Mouse (Mus musculus) intestine, embryonic 15.5 days (tissue): ENCODE measurements around the gene Daw1. TPM values are rescaled to one million over a fixed set of nuclear protein-coding genes. Genes with fewer than 3 reads are reported as not detected.
A peak's percentile ranks its signal among the peaks of the same experiment; 100 is the strongest.

Experiments used
- ATAC-seq: fragments of 200-750 bp; cut with Nextera tagmentation; 2 replicates; pipeline ENCODE4 v1.8.0; 2017; ENCODE audit warnings: moderate TSS enrichment, moderate library complexity
- H3K27ac ChIP-seq: fragments of 300-500 bp; sonication (generic); 2 replicates; pipeline ENCODE4 v1.5.1; 2015; ENCODE audit warnings: mild to moderate bottlenecking, inconsistent platforms
- H3K27me3 ChIP-seq: fragments of 300-500 bp; sonication (generic); replicated peaks from 2 replicates; pipeline ENCODE4 v1.6.1; 2015; ENCODE audit warnings: inconsistent platforms
- H3K36me3 ChIP-seq: fragments of 300-500 bp; sonication (generic); 2 replicates; pipeline ENCODE4 v1.6.1; 2015; ENCODE audit warnings: inconsistent platforms
- H3K4me1 ChIP-seq: fragments of 300-500 bp; sonication (generic); replicated peaks from 2 replicates; pipeline ENCODE4 v1.6.1; 2015; ENCODE audit warnings: inconsistent platforms
- H3K4me2 ChIP-seq: fragments of 300-500 bp; sonication (generic); replicated peaks from 2 replicates; pipeline ENCODE4 v1.6.1; 2015; ENCODE audit warnings: mild to moderate bottlenecking, inconsistent platforms
- H3K4me3 ChIP-seq: fragments of 300-500 bp; sonication (generic); replicated peaks from 2 replicates; pipeline ENCODE4 v1.5.1; 2015; ENCODE audit warnings: inconsistent platforms
- H3K9ac ChIP-seq: fragments of 300-500 bp; sonication (generic); 2 replicates; pipeline ENCODE4 v1.6.1; 2015; ENCODE audit warnings: inconsistent platforms
- H3K9me3 ChIP-seq: fragments of 300-500 bp; sonication (generic); 2 replicates; pipeline ENCODE4 v1.6.1; 2016; ENCODE audit warnings: inconsistent platforms
- WGBS: fragments of 180-500 bp; shearing (Covaris S2); methylation state at CpG from one replicate; pipeline ENCODE4 v1.1.7; 2015; 5-methylcytosine and 5-hydroxymethylcytosine counted together
- polyA plus RNA-seq: library from polyadenylated mRNA; unstranded; fragments of >200 nt; fragmentation: Nextera tagmentation; extraction: Ambion mirVana; gene quantifications from 2 replicates; pipeline ENCODE4 v1.2.1, GENCODE M21; 2015

The Daw1 gene
- 0.18 TPM in 1 of 2 replicates, not detected in the other for polyA plus RNA-seq

- Histone ChIP-seq H3K4me1 (no peaks in the 10 kb centered on the region), H3K9me3 (no peaks in the 10 kb centered on the region), H3K9ac (peak within 1 kb of the TSS; percentile 40), H3K4me3 (peak within 1 kb of the TSS; percentile 53), H3K36me3 (no peaks in the 10 kb centered on the region), H3K27ac (no peak within 1 kb of the TSS), H3K4me2 (peak within 1 kb of the TSS; percentile 69), H3K27me3 (no peaks in the 10 kb centered on the region)
- peak; percentile 91 for ATAC-seq
- under 1% methylated on average over 16 of the region's 16 CpGs for WGBS
These were observed at the start of gene Daw1 for GRCm38 (mm10) chr1:83159603-83160002. TSS of gene Daw1 (plus strand) at chr1:83159752.

- ATAC-seq: peak; percentile 84
These were observed 48.6 kb upstream of the Daw1 start for GRCm38 (mm10) chr1:83110992-83111391.

DNA sequence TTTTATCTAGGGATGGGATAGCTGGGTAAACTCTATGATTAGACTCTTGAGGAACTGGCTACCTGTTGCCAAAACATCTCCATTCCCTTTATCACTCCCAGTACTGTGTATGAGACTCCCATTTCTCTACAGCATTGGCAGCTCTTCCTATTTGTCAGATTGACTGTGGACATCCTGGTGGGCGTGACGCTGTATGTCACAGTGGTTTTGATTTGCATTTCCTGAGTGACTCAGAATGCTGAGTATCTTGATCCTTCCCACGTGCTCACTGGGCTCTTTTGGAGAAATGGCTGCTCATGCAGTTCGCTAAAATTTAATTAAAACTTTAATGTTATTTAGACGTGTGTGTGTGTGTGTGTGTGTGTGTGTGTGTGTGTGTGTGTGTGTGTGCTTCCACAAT lies 47.8 kb upstream of the Daw1 start:
- H3K9me3 ChIP-seq: no peaks in the 10 kb centered on the region
- no peak overlapping the region for H3K4me2 ChIP-seq
- WGBS: 62% methylated on average over 5 of the region's 5 CpGs
- no peak overlapping the region for H3K4me3 ChIP-seq
- H3K9ac ChIP-seq: no peak overlapping the region
- H3K36me3 ChIP-seq: no peaks in the 10 kb centered on the region
- peaks cover 4% of the 10 kb centered on the region for H3K4me1 ChIP-seq
- H3K27me3 ChIP-seq: no peaks in the 10 kb centered on the region
- ATAC-seq: no peak
- H3K27ac ChIP-seq: peak overlapping the region; percentile 41

More at GRCm38 (mm10) chr1:83110992-83111391, 48.6 kb upstream of the Daw1 start:
- H3K9ac ChIP-seq: no peak overlapping the region
- no peak overlapping the region; the same call in 1 of the 2 replicates for H3K4me2 ChIP-seq
- H3K27me3 ChIP-seq: no peaks in the 10 kb centered on the region
- H3K36me3 ChIP-seq: no peaks in the 10 kb centered on the region
- H3K4me1 ChIP-seq: no peaks in the 10 kb centered on the region
- no peaks in the 10 kb centered on the region for H3K9me3 ChIP-seq
- H3K4me3 ChIP-seq: no peak overlapping the region
- H3K27ac ChIP-seq: peak overlapping the region; percentile 41; the same call in 1 of the 2 replicates

DNA sequence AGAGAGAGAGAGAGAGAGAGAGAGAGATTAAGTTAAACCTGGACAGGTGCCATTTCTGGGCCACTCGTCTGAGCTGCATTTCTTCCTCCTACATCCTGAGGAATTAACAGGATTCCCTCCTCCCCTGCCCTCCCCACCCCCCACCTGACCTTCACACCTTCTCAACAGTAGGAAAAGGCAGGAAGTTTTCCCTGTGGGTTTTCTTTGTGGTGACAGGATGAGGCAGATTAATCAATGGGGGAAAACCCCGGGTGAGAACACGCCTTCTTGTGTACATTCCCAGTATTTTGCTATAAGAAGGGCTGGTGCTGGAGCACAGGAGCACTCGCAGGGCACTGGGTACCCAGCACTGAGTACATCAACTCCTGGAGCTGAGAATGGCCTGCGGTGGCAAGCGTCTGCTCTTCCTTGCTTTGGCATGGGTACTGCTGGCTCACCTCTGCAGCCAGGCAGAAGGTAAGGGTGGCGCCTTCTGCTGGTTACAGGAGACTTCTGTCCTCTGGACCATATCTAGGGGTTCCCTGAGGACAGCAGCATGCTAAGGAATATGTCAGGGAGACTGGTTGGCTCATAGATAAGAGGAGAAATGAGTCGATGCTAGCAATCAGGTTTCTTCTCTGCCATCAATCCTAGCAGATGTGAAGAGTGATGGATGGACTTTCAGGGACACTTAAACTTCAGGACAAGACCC lies 43.0 kb upstream of the Daw1 start, which contains the start of gene Ccl20:
Gene Ccl20, plus strand, starts transcription at position 320 of the 691 bp plus-strand sequence.
- 30% methylated on average over 8 of the region's 8 CpGs for WGBS
- Histone ChIP-seq H3K9ac (no peak within 1 kb of the TSS), H3K9me3 (no peaks in the 10 kb centered on the region), H3K4me1 (peaks cover 4% of the 10 kb centered on the region), H3K27me3 (no peaks in the 10 kb centered on the region), H3K4me3 (no peak within 1 kb of the TSS), H3K36me3 (no peaks in the 10 kb centered on the region), H3K4me2 (no peak within 1 kb of the TSS), H3K27ac (peak within 1 kb of the TSS; percentile 68; the same call in 1 of the 2 replicates)
- peak; percentile 74 for ATAC-seq

DNA sequence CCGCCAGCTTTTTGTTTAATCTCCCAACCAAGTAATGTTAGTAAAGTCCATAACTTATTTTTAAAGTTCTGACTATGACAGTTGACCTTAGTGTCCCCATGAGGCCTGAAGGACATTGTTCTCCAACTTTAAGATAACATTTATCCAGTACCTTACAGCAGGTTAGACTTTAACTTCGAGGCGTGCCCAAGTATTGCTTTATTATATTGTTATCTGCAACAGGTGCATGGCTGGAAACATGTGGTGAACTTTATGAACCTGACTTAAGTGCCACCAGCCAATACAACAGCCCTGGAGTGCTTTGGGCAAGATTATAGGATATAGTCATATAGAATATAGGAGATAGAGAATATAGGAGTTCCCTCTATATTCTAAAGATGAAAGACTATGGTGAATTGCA lies 42.3 kb upstream of the Daw1 start:
- 54% methylated on average over 3 of the region's 3 CpGs for WGBS
- H3K9me3 ChIP-seq: no peaks in the 10 kb centered on the region
- H3K27ac ChIP-seq: 0 out of 2 replicates have a peak overlapping the region, but pooled peaks have one; percentile 68
- H3K4me1 ChIP-seq: peaks cover 4% of the 10 kb centered on the region
- no peak overlapping the region for H3K4me2 ChIP-seq
- no peaks in the 10 kb centered on the region for H3K27me3 ChIP-seq
- H3K9ac ChIP-seq: no peak overlapping the region
- peak; percentile 91 for ATAC-seq
- H3K36me3 ChIP-seq: no peaks in the 10 kb centered on the region
- H3K4me3 ChIP-seq: no peak overlapping the region

GRCm38 (mm10) chr1:83117661-83118060 lies 41.9 kb upstream of the Daw1 start:
- Histone ChIP-seq H3K27me3 (no peaks in the 10 kb centered on the region), H3K36me3 (no peaks in the 10 kb centered on the region), H3K4me1 (peaks cover 4% of the 10 kb centered on the region), H3K27ac (no peak overlapping the region), H3K4me2 (no peak overlapping the region), H3K9ac (no peak overlapping the region), H3K9me3 (no peaks in the 10 kb centered on the region), H3K4me3 (no peak overlapping the region)
- no peak; the same call in 1 of the 2 replicates for ATAC-seq
- WGBS: 85% methylated on average over 7 of the region's 7 CpGs

DNA sequence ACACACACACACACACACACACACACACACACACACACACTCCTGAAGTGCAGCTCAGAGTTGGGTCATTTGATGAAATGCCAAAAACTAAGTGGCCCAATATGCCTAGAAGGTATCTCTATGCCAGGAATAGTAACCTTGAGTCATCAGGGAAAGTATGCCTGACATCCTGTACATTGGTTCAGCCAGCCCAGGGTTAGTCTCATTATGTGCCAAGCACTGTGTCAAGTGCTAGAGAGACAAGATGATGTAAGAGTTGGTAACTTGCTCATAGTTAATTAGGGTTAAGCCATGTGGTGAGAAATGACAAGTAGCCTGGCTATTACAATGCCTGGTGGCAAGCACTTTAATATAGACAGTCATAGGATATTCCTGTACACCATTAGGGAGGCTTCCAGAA lies 39.6 kb upstream of the Daw1 start:
- Histone ChIP-seq H3K4me2 (no peak overlapping the region), H3K9ac (no peak overlapping the region), H3K27ac (no peak overlapping the region), H3K36me3 (no peaks in the 10 kb centered on the region), H3K4me1 (peaks cover 4% of the 10 kb centered on the region), H3K9me3 (no peaks in the 10 kb centered on the region), H3K4me3 (no peak overlapping the region), H3K27me3 (no peaks in the 10 kb centered on the region)
- no peak for ATAC-seq

DNA sequence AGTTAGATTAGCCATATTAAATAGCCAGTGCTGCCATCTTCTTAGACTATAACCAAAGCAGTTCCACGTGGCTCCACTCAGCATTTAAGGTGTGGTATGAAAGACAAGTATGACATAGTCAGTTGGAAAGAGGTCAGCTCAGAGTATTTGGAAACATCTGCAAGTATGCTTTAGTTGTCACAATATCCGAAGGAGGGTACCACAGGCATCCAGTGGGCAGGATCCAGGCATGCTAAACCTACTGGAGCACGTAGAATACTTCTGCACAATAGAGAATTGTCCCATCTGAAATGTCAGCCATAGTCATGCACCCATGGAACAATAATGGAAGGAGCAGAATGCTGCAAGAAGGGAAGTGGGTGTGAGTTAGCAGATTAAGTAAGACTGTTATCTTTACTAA lies 39.2 kb upstream of the Daw1 start:
- no peak overlapping the region for H3K9ac ChIP-seq
- no peak overlapping the region for H3K27ac ChIP-seq
- H3K9me3 ChIP-seq: no peaks in the 10 kb centered on the region
- H3K36me3 ChIP-seq: no peaks in the 10 kb centered on the region
- H3K27me3 ChIP-seq: no peaks in the 10 kb centered on the region
- no peak overlapping the region for H3K4me3 ChIP-seq
- WGBS: 76% methylated on average over 3 of the region's 3 CpGs
- no peak overlapping the region for H3K4me2 ChIP-seq
- H3K4me1 ChIP-seq: peaks cover 4% of the 10 kb centered on the region
- no peak for ATAC-seq

DNA sequence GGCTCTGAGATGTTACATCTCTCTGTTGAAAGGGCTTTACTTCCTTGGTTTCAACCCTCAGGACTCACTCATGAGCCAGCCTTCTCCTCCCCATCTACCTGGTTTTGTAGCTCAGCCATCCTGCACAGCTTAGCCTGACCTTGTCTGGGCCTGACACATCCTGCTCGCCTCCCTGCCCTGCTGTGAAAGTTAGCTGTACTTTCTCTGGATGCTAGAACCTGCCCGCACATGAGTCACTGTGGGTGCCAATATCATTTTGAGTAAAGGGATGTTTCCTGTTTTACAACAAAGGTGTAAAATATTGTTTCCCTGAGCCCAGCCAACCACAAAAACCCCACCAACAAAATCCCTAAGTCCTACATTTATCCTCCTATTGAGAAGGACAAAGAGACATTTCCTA lies 36.4 kb upstream of the Daw1 start:
- Histone ChIP-seq H3K27me3 (no peaks in the 10 kb centered on the region), H3K36me3 (no peaks in the 10 kb centered on the region), H3K4me3 (no peak overlapping the region), H3K4me2 (no peak overlapping the region), H3K4me1 (no peaks in the 10 kb centered on the region), H3K9ac (no peak overlapping the region), H3K9me3 (no peaks in the 10 kb centered on the region), H3K27ac (no peak overlapping the region)
- ATAC-seq: no peak
- 91% methylated on average over 2 of the region's 2 CpGs for WGBS

- 26% methylated on average over 7 of the region's 7 CpGs for WGBS
- H3K27ac ChIP-seq: no peak overlapping the region
- H3K4me1 ChIP-seq: no peaks in the 10 kb centered on the region
- H3K27me3 ChIP-seq: no peaks in the 10 kb centered on the region
- peak; percentile 89 for ATAC-seq
- no peaks in the 10 kb centered on the region for H3K9me3 ChIP-seq
- no peaks in the 10 kb centered on the region for H3K36me3 ChIP-seq
- H3K9ac ChIP-seq: no peak overlapping the region
- H3K4me3 ChIP-seq: no peak overlapping the region
- no peak overlapping the region for H3K4me2 ChIP-seq
These were observed 23.7 kb upstream of the Daw1 start for GRCm38 (mm10) chr1:83135829-83136228.

DNA sequence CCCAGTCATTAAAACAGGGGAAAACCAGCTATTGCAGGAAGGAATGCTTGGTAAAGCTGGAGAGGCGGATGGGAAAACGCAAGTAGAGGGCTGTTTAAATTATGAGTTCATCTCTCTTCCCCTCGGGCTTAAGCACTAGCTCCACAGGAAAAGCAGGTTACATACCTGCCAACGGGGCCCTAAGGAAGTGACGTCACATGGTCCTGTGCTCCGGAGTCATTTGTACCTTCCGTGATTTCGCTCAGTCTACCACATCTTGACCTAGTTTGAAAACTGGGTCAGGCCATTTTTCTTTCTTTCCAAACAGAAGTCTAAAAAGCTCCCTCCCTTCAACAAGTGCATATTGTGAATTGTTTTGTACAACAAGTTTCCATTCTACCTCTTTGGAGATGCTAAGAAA lies 21.7 kb upstream of the Daw1 start:
- H3K4me1 ChIP-seq: no peaks in the 10 kb centered on the region
- no peaks in the 10 kb centered on the region for H3K36me3 ChIP-seq
- no peak overlapping the region for H3K27ac ChIP-seq
- no peak overlapping the region for H3K4me3 ChIP-seq
- WGBS: 81% methylated on average over 8 of the region's 8 CpGs
- H3K27me3 ChIP-seq: no peaks in the 10 kb centered on the region
- no peak overlapping the region for H3K9ac ChIP-seq
- no peaks in the 10 kb centered on the region for H3K9me3 ChIP-seq
- ATAC-seq: no peak
- no peak overlapping the region for H3K4me2 ChIP-seq

DNA sequence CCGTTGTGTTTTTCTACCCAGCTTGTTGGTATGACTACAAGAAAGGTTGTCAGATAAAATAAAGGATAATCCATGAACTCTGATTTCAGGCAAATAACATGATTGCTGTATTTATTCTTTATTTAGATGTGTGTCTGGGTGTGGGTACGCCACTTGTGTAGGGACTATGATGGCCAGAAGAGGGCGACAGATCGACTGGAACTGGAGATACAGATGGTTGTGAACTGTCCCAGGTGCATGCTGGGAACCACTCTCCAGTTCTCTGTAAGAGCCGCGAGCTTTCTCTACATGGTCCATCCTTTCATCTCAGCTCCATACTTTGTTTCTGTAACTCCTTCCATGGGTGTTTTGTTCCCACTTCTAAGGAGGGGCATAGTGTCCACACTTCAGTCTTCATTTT lies 20.8 kb upstream of the Daw1 start:
- 81% methylated on average over 6 of the region's 6 CpGs for WGBS
- no peaks in the 10 kb centered on the region for H3K4me1 ChIP-seq
- no peak for ATAC-seq
- no peak overlapping the region for H3K9ac ChIP-seq
- no peaks in the 10 kb centered on the region for H3K36me3 ChIP-seq
- no peaks in the 10 kb centered on the region for H3K27me3 ChIP-seq
- no peak overlapping the region for H3K4me3 ChIP-seq
- no peak overlapping the region for H3K27ac ChIP-seq
- no peak overlapping the region for H3K4me2 ChIP-seq
- no peaks in the 10 kb centered on the region for H3K9me3 ChIP-seq

DNA sequence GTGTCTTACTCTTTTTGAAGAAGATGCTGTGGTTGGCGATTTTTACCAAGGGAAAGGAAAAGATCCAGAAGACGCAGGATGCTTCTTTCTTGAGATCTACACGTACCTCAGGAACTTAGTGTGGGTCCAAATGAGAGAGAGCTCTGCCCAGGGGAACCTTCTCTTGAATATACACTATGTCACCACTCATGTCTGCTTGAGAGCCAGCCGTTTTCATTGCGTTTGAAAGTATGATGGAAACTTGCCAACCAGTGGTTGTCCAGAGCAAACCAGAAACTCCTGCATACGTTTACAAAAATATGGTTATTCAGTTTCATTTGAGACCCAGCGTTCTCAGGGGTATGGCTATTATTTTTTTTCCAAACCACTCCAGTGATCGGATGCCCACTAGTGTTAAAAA lies 18.0 kb upstream of the Daw1 start:
- Histone ChIP-seq H3K4me1 (no peaks in the 10 kb centered on the region), H3K27ac (no peak overlapping the region), H3K4me3 (no peak overlapping the region), H3K27me3 (no peaks in the 10 kb centered on the region), H3K9ac (no peak overlapping the region), H3K9me3 (no peaks in the 10 kb centered on the region), H3K36me3 (no peaks in the 10 kb centered on the region), H3K4me2 (no peak overlapping the region)
- no peak for ATAC-seq
- 80% methylated on average over 8 of the region's 8 CpGs for WGBS
